Mouse (Mus musculus): ENCODE data around the gene Vwa7. TPM values are rescaled to one million over a fixed set of nuclear protein-coding genes. Genes with fewer than 3 reads are reported as not detected.
"Not testable (repeated sequence)": the region's sequence is repeated elsewhere in the genome, so short reads cannot be mapped to it uniquely, and the experiment has no call there.

The Vwa7 gene
- polyA plus RNA-seq, 1 experiment = 1.2 TPM

DNA sequence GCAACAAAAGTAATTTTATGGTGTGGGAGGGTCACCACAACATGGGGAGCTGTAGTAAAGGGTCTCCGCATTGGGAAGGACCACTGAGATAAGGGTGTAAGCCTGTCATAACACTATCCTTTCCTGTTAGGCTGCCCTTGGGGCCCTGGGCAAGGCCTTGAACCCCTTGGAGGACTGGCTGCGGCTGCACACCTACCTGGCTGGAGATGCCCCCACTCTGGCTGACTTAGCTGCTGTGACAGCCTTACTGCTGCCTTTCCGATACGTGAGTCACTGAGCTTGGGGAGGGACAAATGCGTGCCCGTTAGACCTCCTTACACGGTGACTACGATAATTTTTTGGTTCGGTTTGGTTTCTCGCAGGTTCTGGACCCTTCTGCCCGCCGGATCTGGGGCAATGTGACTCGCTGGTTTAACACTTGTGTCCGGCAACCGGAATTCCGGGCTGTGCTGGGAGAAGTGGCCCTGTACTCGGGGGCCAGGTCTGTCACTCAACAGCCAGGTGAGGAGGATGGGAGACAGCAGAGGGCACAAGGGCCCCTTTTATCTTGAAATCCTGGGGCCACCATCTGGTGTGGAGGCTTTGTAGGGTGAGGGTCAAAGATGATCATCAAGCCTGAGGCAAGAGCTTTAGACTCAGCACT is 12.2 kb upstream of the Vwa7 start:
- no peak overlapping the region for H3K27ac ChIP-seq (ENCODE audit: control insufficient read depth, insufficient read depth, low read depth, low read length, poor library complexity)
- 94% methylated on average over 17 of the region's 17 CpGs for WGBS
- TF ChIP-seq POLR2A (IDR thresholded peaks at IDR 0.05; ENCODE audit: borderline replicate concordance, control insufficient read depth, low read depth, low read length) (no peak), CTCF (IDR thresholded peaks at IDR 0.05; ENCODE audit: control insufficient read depth, insufficient read depth, low read length) (no peak)
- H3K4me3 ChIP-seq (replicated peaks; ENCODE audit: control insufficient read depth, low read depth, low read length) = no peak overlapping the region
- H3K4me1 ChIP-seq (ENCODE audit: control insufficient read depth, insufficient read depth, low read length) = peaks cover 5% of the 10 kb centered on the region; the same call in 1 of the 2 replicates

- H3K27ac ChIP-seq (ENCODE audit: control insufficient read depth, insufficient read depth, low read depth, low read length, poor library complexity) = no peak overlapping the region
- WGBS = 88% methylated on average over 10 of the region's 10 CpGs
- TF ChIP-seq CTCF (IDR thresholded peaks at IDR 0.05; ENCODE audit: control insufficient read depth, insufficient read depth, low read length) (no peak), POLR2A (IDR thresholded peaks at IDR 0.05; ENCODE audit: borderline replicate concordance, control insufficient read depth, low read depth, low read length) (no peak)
- H3K4me1 ChIP-seq (ENCODE audit: control insufficient read depth, insufficient read depth, low read length) = peaks cover 5% of the 10 kb centered on the region; the same call in 1 of the 2 replicates
- no peak overlapping the region for H3K4me3 ChIP-seq (replicated peaks; ENCODE audit: control insufficient read depth, low read depth, low read length)
Measured at GRCm38 (mm10) chr17:35005158-35005557, 11.2 kb upstream of the Vwa7 start.

DNA sequence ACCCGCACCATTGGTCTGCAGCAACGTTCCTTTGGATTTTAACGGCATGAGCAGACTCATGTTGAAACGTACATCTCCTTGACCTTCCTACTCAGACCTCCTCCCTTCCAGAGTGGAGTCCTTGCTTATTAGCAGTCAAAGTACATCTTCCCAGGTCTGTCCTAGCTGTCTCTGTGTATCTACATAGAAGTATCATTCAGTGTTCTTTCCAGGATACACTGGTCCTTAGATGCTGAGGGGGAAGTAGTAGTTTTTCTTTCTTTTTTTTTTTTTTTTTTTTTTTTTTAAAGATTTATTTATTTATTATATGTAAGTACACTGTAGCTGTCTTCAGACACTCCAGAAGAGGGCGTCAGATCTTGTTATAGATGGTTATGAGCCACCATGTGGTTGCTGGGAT is 10.5 kb upstream of the Vwa7 start:
- H3K4me3 ChIP-seq (replicated peaks; ENCODE audit: control insufficient read depth, low read depth, low read length); H3K4me1 ChIP-seq (ENCODE audit: control insufficient read depth, insufficient read depth, low read length); H3K27ac ChIP-seq (ENCODE audit: control insufficient read depth, insufficient read depth, low read depth, low read length, poor library complexity): not testable (repeated sequence)
- 93% methylated on average over 4 of the region's 5 CpGs for WGBS

- 85% methylated on average over 7 of the region's 7 CpGs for WGBS
- Histone ChIP-seq H3K4me1 (ENCODE audit: control insufficient read depth, insufficient read depth, low read length) (peaks cover 5% of the 10 kb centered on the region; the same call in 1 of the 2 replicates), H3K27ac (ENCODE audit: control insufficient read depth, insufficient read depth, low read depth, low read length, poor library complexity) (no peak overlapping the region), H3K4me3 (replicated peaks; ENCODE audit: control insufficient read depth, low read depth, low read length) (no peak overlapping the region)
- TF ChIP-seq POLR2A (IDR thresholded peaks at IDR 0.05; ENCODE audit: borderline replicate concordance, control insufficient read depth, low read depth, low read length) = no peak
- no peak for TF ChIP-seq CTCF (IDR thresholded peaks at IDR 0.05; ENCODE audit: control insufficient read depth, insufficient read depth, low read length)
Measured at GRCm38 (mm10) chr17:35007387-35007991, 8.9 kb upstream of the Vwa7 start.

DNA sequence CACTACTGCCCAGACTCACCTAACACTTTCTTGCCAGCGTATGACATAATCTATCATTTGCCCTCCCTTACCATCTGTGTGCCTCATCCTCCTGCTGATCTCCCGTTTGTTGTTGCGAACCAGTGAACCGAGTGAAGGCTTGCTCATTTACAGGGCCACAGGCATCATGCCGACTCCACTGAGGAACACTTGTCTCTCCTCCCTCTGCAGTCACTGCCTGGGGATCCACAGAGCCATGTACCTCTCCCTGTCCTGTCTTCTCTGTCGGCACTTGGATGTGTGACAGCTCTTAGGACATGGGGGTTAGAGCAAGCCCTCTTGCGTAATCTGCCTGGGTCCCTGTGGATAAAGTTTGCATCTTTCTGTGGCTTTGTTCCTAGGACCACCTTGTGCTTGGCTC is 6.8 kb upstream of the Vwa7 start:
- H3K27ac ChIP-seq (ENCODE audit: control insufficient read depth, insufficient read depth, low read depth, low read length, poor library complexity) = no peak overlapping the region

GRCm38 (mm10) chr17:35011440-35011839 is 4.9 kb upstream of the Vwa7 start:
- Histone ChIP-seq H3K4me3 (replicated peaks; ENCODE audit: control insufficient read depth, low read depth, low read length) (no peak overlapping the region), H3K27ac (ENCODE audit: control insufficient read depth, insufficient read depth, low read depth, low read length, poor library complexity) (no peak overlapping the region), H3K4me1 (ENCODE audit: control insufficient read depth, insufficient read depth, low read length) (no peaks in the 10 kb centered on the region)
- TF ChIP-seq CTCF (IDR thresholded peaks at IDR 0.05; ENCODE audit: control insufficient read depth, insufficient read depth, low read length) (no peak), POLR2A (IDR thresholded peaks at IDR 0.05; ENCODE audit: borderline replicate concordance, control insufficient read depth, low read depth, low read length) (no peak)
- WGBS = 94% methylated on average over 8 of the region's 8 CpGs

More for the DNA sequence above, 6.8 kb upstream of the Vwa7 start:
- H3K4me3 ChIP-seq (replicated peaks; ENCODE audit: control insufficient read depth, low read depth, low read length) = no peak overlapping the region
- no peaks in the 10 kb centered on the region for H3K4me1 ChIP-seq (ENCODE audit: control insufficient read depth, insufficient read depth, low read length)
- TF ChIP-seq POLR2A (IDR thresholded peaks at IDR 0.05; ENCODE audit: borderline replicate concordance, control insufficient read depth, low read depth, low read length) (no peak), CTCF (IDR thresholded peaks at IDR 0.05; ENCODE audit: control insufficient read depth, insufficient read depth, low read length) (no peak)
- 79% methylated on average over 7 of the region's 7 CpGs for WGBS

- no peak for TF ChIP-seq CTCF (IDR thresholded peaks at IDR 0.05; ENCODE audit: control insufficient read depth, insufficient read depth, low read length)
- no peak for TF ChIP-seq POLR2A (IDR thresholded peaks at IDR 0.05; ENCODE audit: borderline replicate concordance, control insufficient read depth, low read depth, low read length)
- no peak overlapping the region for H3K4me3 ChIP-seq (replicated peaks; ENCODE audit: control insufficient read depth, low read depth, low read length)
- H3K4me1 ChIP-seq (ENCODE audit: control insufficient read depth, insufficient read depth, low read length) = no peaks in the 10 kb centered on the region
- H3K27ac ChIP-seq (ENCODE audit: control insufficient read depth, insufficient read depth, low read depth, low read length, poor library complexity) = no peak overlapping the region
- 86% methylated on average over 13 of the region's 13 CpGs for WGBS
Measured at GRCm38 (mm10) chr17:35012430-35012829, 3.9 kb upstream of the Vwa7 start.

- TF ChIP-seq POLR2A (IDR thresholded peaks at IDR 0.05; ENCODE audit: borderline replicate concordance, control insufficient read depth, low read depth, low read length) (no peak), CTCF (IDR thresholded peaks at IDR 0.05; ENCODE audit: control insufficient read depth, insufficient read depth, low read length) (no peak)
- WGBS = 88% methylated on average over 6 of the region's 6 CpGs
- Histone ChIP-seq H3K27ac (ENCODE audit: control insufficient read depth, insufficient read depth, low read depth, low read length, poor library complexity) (no peak overlapping the region), H3K4me3 (replicated peaks; ENCODE audit: control insufficient read depth, low read depth, low read length) (no peak overlapping the region), H3K4me1 (ENCODE audit: control insufficient read depth, insufficient read depth, low read length) (no peaks in the 10 kb centered on the region)
Measured at GRCm38 (mm10) chr17:35013221-35013620, 3.2 kb upstream of the Vwa7 start.

All from bone marrow, adult 2 months (tissue).